Mouse (Mus musculus) neural tube, embryonic 12.5 days (tissue): ENCODE measurements around the gene Mia2. TPM values are rescaled to one million over a fixed set of nuclear protein-coding genes. Genes with fewer than 3 reads are reported as not detected.
A peak's percentile ranks its signal among the peaks of the same experiment; 100 is the strongest.
"Not testable (repeated sequence)": the region's sequence is repeated elsewhere in the genome, so short reads cannot be mapped to it uniquely, and the experiment has no call there.

Source experiments
- ATAC-seq: fragments of 200-750 bp; cut with Nextera tagmentation; 2 replicates; pipeline ENCODE4 v1.8.0; 2017; ENCODE audit warnings: low read depth, mild to moderate bottlenecking, moderate TSS enrichment, moderate library complexity; ENCODE audit not compliant: low FRiP score
- H3K27ac ChIP-seq: fragments of 300-500 bp; sonication (generic); 2 replicates; pipeline ENCODE4 v1.5.1; 2016
- H3K27me3 ChIP-seq: fragments of 300-500 bp; sonication (generic); replicated peaks from 2 replicates; pipeline ENCODE4 v1.6.1; 2016; ENCODE audit warnings: mild to moderate bottlenecking
- H3K36me3 ChIP-seq: fragments of 300-500 bp; sonication (generic); 2 replicates; pipeline ENCODE4 v1.6.1; 2016; ENCODE audit warnings: mild to moderate bottlenecking
- H3K4me1 ChIP-seq: fragments of 300-500 bp; sonication (generic); 2 replicates; pipeline ENCODE4 v1.6.1; 2016
- H3K4me2 ChIP-seq: fragments of 300-500 bp; sonication (generic); replicated peaks from 2 replicates; pipeline ENCODE4 v1.6.1; 2016; ENCODE audit warnings: mild to moderate bottlenecking
- H3K4me3 ChIP-seq: fragments of 300-500 bp; sonication (generic); 2 replicates; pipeline ENCODE4 v1.5.1; 2016
- H3K9ac ChIP-seq: fragments of 300-500 bp; sonication (generic); 2 replicates; pipeline ENCODE4 v1.6.1; 2016; ENCODE audit warnings: mild to moderate bottlenecking
- H3K9me3 ChIP-seq: fragments of 300-500 bp; sonication (generic); 2 replicates; pipeline ENCODE4 v1.6.1; 2016; ENCODE audit warnings: mild to moderate bottlenecking
- WGBS: fragments of 180-500 bp; shearing (Covaris S2); methylation state at CpG from one replicate; pipeline ENCODE4 v1.1.7; 2016; 5-methylcytosine and 5-hydroxymethylcytosine counted together
- polyA plus RNA-seq: library from polyadenylated mRNA; unstranded; fragments of >200 nt; fragmentation: Nextera tagmentation; extraction: Ambion mirVana; gene quantifications from 2 replicates; pipeline ENCODE4 v1.2.1, GENCODE M21; 2016

Gene Mia2
- 52.2 and 53.8 TPM in 2 replicates for polyA plus RNA-seq

DNA sequence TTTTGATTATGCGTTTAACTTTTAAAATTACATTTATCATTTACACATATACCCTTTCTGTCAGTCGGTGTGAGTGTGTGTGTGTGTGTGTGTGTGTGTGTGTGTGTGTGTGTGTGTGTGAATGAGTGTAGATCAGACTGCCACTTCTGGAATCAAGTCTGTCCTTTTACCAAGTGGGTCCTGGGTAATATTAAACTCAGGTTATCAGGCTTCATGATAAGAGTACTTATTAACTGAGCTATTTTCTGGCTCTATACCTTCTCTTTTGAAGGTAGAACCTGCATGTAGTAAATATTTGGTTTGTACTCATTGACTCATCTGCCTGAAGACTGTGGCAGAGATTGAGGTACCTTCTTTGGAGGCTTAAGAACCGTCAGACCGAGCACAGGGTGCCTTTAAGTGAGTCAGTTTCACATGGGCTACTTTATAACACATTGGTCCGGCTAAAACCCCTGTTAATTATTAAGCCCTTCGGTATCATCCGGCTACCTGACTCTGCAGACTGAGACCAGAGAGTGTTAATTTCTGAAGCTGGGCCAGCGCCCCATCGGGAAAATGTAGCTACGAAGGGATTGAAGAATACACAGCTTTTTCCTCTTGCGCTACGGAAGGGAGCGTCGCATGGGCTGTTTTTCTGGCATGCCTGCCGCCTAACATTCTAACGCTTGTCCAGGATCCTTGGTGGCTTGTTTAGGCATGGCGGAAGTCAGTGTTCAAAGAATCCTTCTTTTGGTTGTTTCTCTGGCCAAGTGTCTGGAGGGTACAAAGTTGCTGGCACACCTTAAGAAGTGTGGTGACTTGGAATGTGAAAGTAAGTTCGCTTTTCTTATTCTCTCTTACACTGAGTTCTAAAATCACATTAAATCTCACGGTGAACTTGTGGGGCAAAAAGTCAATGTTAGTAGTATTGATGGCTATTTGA is at the start of gene Mia2:
Mia2 (plus strand) TSS at position 696 of the 922 bp plus-strand sequence.
- Histone ChIP-seq H3K4me3 (no peak within 1 kb of the TSS), H3K9ac (no peak within 1 kb of the TSS), H3K27me3 (no peaks in the 10 kb centered on the region), H3K27ac (no peak within 1 kb of the TSS), H3K4me2 (no peak within 1 kb of the TSS), H3K9me3 (no peaks in the 10 kb centered on the region), H3K4me1 (no peaks in the 10 kb centered on the region), H3K36me3 (no peaks in the 10 kb centered on the region)
- no peak for ATAC-seq
- WGBS, result 77% methylated on average over 19 of the region's 19 CpGs

DNA sequence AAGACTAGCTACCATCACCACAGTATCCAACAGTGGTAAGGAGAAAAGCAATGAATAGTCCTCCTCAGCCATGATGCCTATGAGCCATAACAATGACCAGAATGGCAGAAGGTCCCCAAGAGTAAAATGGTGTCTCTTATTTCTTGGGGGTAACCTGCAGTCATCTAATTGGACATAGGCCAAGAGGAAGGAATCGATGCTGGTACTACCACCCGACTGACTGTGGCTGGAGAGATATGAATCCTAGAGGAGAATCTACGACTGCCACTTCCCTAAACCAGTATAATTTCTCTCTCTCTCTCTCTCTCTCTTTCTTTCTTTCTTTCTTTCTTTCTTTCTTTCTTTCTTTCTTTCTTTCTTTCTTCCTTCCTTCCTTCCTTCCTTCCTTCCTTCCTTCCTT is 43.1 kb upstream of the Mia2 start:
- peaks cover 30% of the 10 kb centered on the region; the same call in 1 of the 2 replicates for H3K36me3 ChIP-seq
- no peak overlapping the region for H3K27ac ChIP-seq
- H3K27me3 ChIP-seq, result no peaks in the 10 kb centered on the region
- H3K4me3 ChIP-seq, result no peak overlapping the region
- H3K9me3 ChIP-seq, result no peaks in the 10 kb centered on the region
- ATAC-seq, result no peak
- no peak overlapping the region for H3K4me2 ChIP-seq
- H3K9ac ChIP-seq, result no peak overlapping the region
- H3K4me1 ChIP-seq, result no peaks in the 10 kb centered on the region
- 99% methylated on average over 3 of the region's 3 CpGs for WGBS

DNA sequence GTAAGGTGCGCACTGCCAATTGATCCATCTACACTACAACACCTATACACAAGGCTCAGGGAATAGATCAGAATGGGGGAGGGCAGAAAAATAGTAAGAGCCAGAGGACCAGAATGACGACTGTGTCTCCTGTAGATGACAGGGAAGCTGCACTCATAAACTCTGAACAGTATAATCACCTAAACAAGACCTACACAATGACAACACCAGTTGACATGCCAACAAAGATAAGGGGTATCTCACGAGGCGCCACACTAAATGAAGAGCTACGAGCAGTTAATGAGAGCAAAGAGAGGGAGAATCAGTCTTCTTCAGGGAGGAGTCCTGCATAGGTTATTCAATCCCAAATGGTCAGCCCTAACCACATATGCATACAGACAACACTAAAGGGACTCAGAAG is 42.4 kb upstream of the Mia2 start:
- WGBS, result 94% methylated on average over 5 of the region's 5 CpGs
- H3K36me3 ChIP-seq, result peaks cover 25% of the 10 kb centered on the region; the same call in 1 of the 2 replicates
- no peaks in the 10 kb centered on the region for H3K27me3 ChIP-seq
- no peak overlapping the region for H3K9ac ChIP-seq
- no peaks in the 10 kb centered on the region for H3K9me3 ChIP-seq
- no peak overlapping the region for H3K27ac ChIP-seq
- no peaks in the 10 kb centered on the region for H3K4me1 ChIP-seq
- ATAC-seq, result no peak
- no peak overlapping the region for H3K4me3 ChIP-seq
- no peak overlapping the region for H3K4me2 ChIP-seq

DNA sequence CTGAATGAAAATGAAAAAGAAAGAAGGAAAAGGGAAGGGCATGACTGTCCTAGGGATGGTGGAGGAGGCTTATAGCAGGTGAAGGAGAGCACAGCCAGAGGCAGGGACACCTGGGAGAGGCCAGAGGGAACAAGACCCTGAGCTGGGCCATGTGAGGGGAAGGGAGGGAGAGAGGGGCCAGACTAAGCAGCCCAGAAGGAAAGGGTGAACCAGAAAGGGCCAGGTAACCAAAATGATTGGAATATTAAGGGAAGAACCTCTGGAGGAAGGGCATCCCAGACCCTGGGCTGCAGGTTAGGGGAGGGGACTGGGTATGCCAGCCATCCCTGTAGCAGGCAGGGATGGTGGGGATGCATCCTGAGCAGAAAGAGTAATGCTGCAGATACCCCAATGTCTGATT is 41.6 kb upstream of the Mia2 start:
- Histone ChIP-seq H3K36me3 (peaks cover 25% of the 10 kb centered on the region; the same call in 1 of the 2 replicates), H3K9me3 (no peaks in the 10 kb centered on the region), H3K4me2 (no peak overlapping the region)

DNA sequence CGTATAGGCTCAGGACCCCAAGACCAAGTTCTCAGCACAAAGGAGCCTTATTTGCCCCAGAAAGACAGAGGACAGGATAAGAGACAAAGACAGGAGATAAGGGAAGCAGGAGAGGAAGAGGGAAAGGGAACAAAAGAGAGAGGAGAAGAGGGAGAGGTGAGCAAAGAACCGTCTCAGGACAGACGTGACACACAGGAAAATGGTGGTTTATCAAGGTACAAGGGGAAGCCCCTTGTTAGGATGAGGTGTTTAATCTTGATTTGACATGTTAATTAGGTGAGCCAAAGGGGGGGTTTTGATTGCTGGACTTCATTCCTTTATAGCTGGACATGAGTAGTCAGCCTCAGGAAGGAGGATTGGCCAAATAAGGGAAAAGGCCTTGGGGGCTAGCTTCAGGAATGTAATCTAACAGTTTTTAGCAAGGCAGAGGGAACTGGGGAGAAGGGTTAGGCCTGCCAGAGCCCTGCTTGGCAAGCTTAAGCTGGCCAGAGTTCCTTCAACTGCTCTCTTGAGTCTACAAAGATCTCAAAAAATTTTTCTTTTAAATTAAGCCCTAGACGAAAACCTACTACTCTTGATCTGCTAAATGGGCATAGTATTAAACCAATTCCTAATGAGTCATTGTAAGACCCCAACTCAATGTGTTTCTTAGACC is 40.3 kb upstream of the Mia2 start:
- no peak overlapping the region for H3K4me2 ChIP-seq
- H3K4me1 ChIP-seq, result peaks cover 10% of the 10 kb centered on the region
- H3K9me3 ChIP-seq, result no peaks in the 10 kb centered on the region
- ATAC-seq, result no peak
- no peak overlapping the region for H3K4me3 ChIP-seq
- H3K9ac ChIP-seq, result no peak overlapping the region
- H3K27me3 ChIP-seq, result no peaks in the 10 kb centered on the region
- H3K36me3 ChIP-seq, result peaks cover 25% of the 10 kb centered on the region; the same call in 1 of the 2 replicates
- no peak overlapping the region for H3K27ac ChIP-seq
- 90% methylated on average over 4 of the region's 4 CpGs for WGBS

More for the DNA sequence above, 41.6 kb upstream of the Mia2 start:
- no peak overlapping the region for H3K27ac ChIP-seq
- H3K27me3 ChIP-seq, result no peaks in the 10 kb centered on the region
- no peak for ATAC-seq
- H3K4me3 ChIP-seq, result no peak overlapping the region
- no peak overlapping the region for H3K9ac ChIP-seq
- H3K4me1 ChIP-seq, result 0 out of 2 replicates have a peak, but pooled peaks cover under 1% of the 10 kb centered on the region

DNA sequence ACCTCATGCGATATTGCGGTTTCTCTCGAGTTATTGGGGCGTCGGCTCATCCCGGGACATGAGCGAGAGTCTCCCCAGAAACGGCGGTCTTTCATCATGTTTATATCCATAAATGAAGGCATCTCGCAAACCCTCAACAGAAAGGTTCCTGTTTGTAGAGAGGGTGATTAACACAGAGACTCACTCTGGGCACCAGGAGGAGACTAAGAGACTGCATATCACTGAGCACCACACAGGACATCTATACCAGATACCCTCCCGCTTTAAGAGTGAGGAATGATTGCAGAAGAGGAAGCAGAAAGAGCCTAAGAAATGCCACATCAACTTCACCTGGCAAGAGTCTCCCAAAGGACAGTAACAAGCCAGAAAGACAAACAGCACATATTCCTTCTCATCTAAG is 39.4 kb upstream of the Mia2 start:
- peaks cover 25% of the 10 kb centered on the region; the same call in 1 of the 2 replicates for H3K36me3 ChIP-seq

DNA sequence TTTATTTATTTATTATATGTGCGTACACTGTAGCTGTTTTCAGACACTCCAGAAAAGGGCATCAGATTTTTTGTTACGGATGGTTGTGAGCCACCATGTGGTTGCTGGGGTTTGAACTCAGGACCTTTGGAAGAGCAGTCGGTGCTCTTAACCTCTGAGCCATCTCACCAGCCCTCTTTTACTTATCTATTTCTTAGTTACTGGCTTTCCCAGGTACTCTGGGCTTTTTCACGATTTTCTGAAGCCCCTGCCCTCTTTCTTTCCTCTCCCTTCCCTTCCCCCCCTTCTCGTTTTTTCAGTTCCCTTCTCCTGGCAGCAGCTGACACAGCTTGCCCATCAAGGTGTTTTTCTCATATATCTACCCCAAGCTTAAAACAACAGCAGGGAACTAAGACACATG is 37.4 kb upstream of the Mia2 start:
- H3K9ac ChIP-seq, H3K4me3 ChIP-seq, H3K27ac ChIP-seq, H3K27me3 ChIP-seq, H3K9me3 ChIP-seq, H3K4me2 ChIP-seq, ATAC-seq: not testable (repeated sequence)
- peaks cover 18% of the 10 kb centered on the region; the same call in 1 of the 2 replicates for H3K36me3 ChIP-seq
- WGBS, result 92% methylated on average over 5 of the region's 5 CpGs
- H3K4me1 ChIP-seq, result peaks cover 13% of the 10 kb centered on the region

More for the DNA sequence above, 39.4 kb upstream of the Mia2 start:
- no peak overlapping the region for H3K4me3 ChIP-seq
- H3K4me1 ChIP-seq, result peaks cover 13% of the 10 kb centered on the region
- H3K4me2 ChIP-seq, result no peak overlapping the region
- no peaks in the 10 kb centered on the region for H3K9me3 ChIP-seq
- H3K9ac ChIP-seq, result no peak overlapping the region
- no peak overlapping the region for H3K27ac ChIP-seq
- no peaks in the 10 kb centered on the region for H3K27me3 ChIP-seq
- 97% methylated on average over 11 of the region's 11 CpGs for WGBS
- ATAC-seq, result no peak

DNA sequence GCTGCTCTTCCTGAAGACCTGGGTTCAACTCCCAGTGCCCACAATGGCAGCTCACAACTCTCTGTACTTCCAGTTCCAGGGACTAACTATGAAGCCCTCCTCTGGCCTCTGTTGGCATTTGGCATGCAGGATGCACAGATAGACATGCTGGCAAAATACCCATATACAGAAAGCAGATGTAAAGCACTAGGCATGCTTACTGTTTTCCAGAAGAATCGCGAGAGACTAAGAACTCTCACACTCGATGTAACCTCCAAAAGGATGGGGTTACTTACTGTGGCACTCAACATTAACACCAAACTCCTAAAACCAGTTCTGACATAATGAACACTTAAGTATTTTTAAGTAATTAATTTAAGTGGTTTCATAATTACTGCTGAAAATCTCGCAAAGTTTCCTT is 35.3 kb upstream of the Mia2 start:
- 73% methylated on average over 4 of the region's 4 CpGs for WGBS
- peak overlapping the region; percentile 73 for H3K4me2 ChIP-seq
- no peaks in the 10 kb centered on the region for H3K9me3 ChIP-seq
- peaks cover 13% of the 10 kb centered on the region for H3K4me1 ChIP-seq
- no peaks in the 10 kb centered on the region for H3K27me3 ChIP-seq
- peak overlapping the region; percentile 86 for H3K9ac ChIP-seq
- no peak overlapping the region for H3K27ac ChIP-seq
- peak overlapping the region; percentile 82 for H3K4me3 ChIP-seq
- ATAC-seq, result no peak
- H3K36me3 ChIP-seq, result peaks cover 18% of the 10 kb centered on the region; the same call in 1 of the 2 replicates

DNA sequence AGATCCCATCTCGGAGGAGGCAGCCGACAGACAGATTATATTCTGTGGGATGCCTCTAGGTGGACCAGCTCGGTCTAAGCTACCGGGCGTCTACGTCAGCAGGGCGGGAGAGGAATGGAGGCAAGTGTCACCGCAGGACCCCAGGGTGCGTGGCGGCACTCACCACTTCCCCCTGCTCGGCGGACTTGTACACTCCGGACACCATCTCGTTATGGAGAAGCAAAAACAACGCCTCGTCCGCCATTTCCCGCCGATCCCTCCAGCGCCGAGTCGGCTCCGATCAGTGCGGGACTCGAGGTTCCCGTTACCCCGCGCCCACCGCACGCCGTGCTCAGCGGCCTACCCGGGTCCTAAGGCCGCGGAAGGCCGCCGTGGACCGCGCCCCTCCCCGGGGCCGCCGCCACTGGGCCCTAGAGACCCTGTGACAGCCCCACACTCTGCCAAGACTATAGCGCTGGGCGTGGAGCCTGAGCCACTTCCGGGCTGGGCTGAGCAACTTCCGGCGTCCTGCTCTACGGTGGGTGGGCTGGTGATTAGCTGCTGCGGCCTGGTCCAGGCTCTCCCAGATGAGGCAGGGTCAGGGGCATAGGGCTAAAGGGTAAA is 34.5 kb upstream of the Mia2 start, which contains the start of gene Trappc6b:
Trappc6b (minus strand) TSS at position 480 of the 603 bp plus-strand sequence.
- WGBS, result under 1% methylated on average over 49 of the region's 49 CpGs
- H3K4me2 ChIP-seq, result peak within 1 kb of the TSS; percentile 73
- peak within 1 kb of the TSS; percentile 85 for H3K27ac ChIP-seq
- H3K36me3 ChIP-seq, result peaks cover 16% of the 10 kb centered on the region; the same call in 1 of the 2 replicates
- peaks cover 13% of the 10 kb centered on the region for H3K4me1 ChIP-seq
- H3K9ac ChIP-seq, result peak within 1 kb of the TSS; percentile 86
- no peaks in the 10 kb centered on the region for H3K27me3 ChIP-seq
- no peaks in the 10 kb centered on the region for H3K9me3 ChIP-seq
- peak within 1 kb of the TSS; percentile 82 for H3K4me3 ChIP-seq
- ATAC-seq, result peak; percentile 97

DNA sequence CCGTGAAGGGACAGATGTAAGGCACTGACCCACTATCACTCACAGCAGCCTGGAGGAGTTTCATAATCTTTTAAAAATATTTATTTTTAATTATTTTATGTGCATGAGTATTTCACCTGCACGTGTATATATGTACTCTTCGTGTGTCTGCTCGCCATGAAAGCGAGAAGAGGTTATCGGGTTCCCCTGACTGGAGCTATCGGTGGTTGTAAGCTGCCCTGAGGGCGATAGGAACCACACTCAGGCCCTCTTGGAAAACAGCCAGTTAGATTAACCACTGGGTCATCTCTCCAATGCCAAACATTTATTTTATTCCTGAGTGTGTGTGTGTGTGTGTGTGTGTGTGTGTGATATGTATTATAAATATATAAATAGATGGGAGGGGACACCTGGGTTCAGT is 30.8 kb upstream of the Mia2 start:
- Histone ChIP-seq H3K9me3 (no peaks in the 10 kb centered on the region), H3K4me3 (no peak overlapping the region), H3K4me2 (no peak overlapping the region), H3K4me1 (peaks cover 14% of the 10 kb centered on the region), H3K27ac (no peak overlapping the region), H3K9ac (no peak overlapping the region), H3K36me3 (peaks cover 17% of the 10 kb centered on the region), H3K27me3 (no peaks in the 10 kb centered on the region)
- no peak for ATAC-seq
- WGBS, result 85% methylated on average over 8 of the region's 8 CpGs

DNA sequence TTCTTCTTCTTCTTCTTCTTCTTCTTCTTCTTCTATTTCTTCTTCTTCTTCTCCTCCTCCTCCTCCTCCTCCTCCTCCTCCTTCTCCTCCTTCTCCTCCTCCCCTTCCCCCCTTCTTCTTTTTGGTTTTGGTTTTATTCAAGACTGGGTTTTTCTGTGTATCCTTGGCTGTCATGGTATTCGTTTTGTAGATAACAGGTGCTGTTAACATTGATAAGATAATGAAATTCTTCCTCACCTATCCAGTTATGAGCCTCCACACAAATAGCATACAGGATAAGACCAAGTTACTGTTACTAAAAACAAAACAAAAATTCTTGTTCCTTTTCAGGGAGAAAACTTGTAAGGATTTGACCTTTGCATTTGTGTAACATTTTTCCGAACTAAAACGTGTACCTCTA is 29.8 kb upstream of the Mia2 start:
- 82% methylated on average over 3 of the region's 3 CpGs for WGBS
- H3K27ac ChIP-seq, result no peak overlapping the region

More for the DNA sequence above, 29.8 kb upstream of the Mia2 start:
- no peaks in the 10 kb centered on the region for H3K9me3 ChIP-seq
- H3K36me3 ChIP-seq, result peaks cover 24% of the 10 kb centered on the region
- ATAC-seq, result no peak
- peak overlapping the region; percentile 99; the same call in 1 of the 2 replicates for H3K4me3 ChIP-seq
- H3K4me2 ChIP-seq, result peak overlapping the region; percentile 80
- H3K4me1 ChIP-seq, result 0 out of 2 replicates have a peak, but pooled peaks cover 7% of the 10 kb centered on the region
- no peaks in the 10 kb centered on the region for H3K27me3 ChIP-seq
- H3K9ac ChIP-seq, result no peak overlapping the region
